Mouse (Mus musculus): ENCODE results near the gene Gpbp1. TPM values are rescaled to one million over a fixed set of nuclear protein-coding genes. Genes with fewer than 3 reads are reported as not detected.

Gpbp1 gene
- total and polyA plus RNA-seq, 3 experiments, result 0.44 to 108 (median 64.8) TPM

Other genes starting within 250 kb of the Gpbp1 start
- gene Actbl2, start 235.1 kb downstream of the Gpbp1 start, total RNA-seq (2021), result not detected
- gene Actbl2, start 235.1 kb downstream of the Gpbp1 start, polyA plus RNA-seq (2012; rRNA removed), result not detected in 2 replicates
- gene Gm49496, start 59.8 kb upstream of the Gpbp1 start, total RNA-seq (2021), result not detected
- gene Gm49496, start 59.8 kb upstream of the Gpbp1 start, polyA plus RNA-seq (2012; rRNA removed), result not detected in 2 replicates
- not detected for gene Gm10198, start 102.7 kb upstream of the Gpbp1 start, total RNA-seq (2021)
- not detected in 2 replicates for gene Gm10198, start 102.7 kb upstream of the Gpbp1 start, polyA plus RNA-seq (2012; rRNA removed)
- gene Mier3, start 190.9 kb upstream of the Gpbp1 start, total RNA-seq (2021), result 10 to 100 TPM; 31.0 to 50.1 TPM
- gene Mier3, start 190.9 kb upstream of the Gpbp1 start, polyA plus RNA-seq (2012; rRNA removed), result 2.7 and 3.7 TPM in 2 replicates

Measured in adrenal gland, adult 2 months (tissue).